Mouse (Mus musculus) c-Kit-positive CD71-positive TER-119-negative erythroid progenitor cells, embryonic 14.5 days (primary cell): Measurements from ENCODE around the gene Tns4.
A peak's percentile ranks its signal among the peaks of the same experiment; 100 is the strongest.

Experiments used
- DNase-seq: peaks from one replicate; pipeline ENCODE4 v3.0.0-alpha.2; 2013; ENCODE audit warnings: low read depth

Gene Tns4

GRCm38 (mm10) chr11:99093740-99094139 is 4.6 kb upstream of the Tns4 start:
- no peak for DNase-seq

DNA sequence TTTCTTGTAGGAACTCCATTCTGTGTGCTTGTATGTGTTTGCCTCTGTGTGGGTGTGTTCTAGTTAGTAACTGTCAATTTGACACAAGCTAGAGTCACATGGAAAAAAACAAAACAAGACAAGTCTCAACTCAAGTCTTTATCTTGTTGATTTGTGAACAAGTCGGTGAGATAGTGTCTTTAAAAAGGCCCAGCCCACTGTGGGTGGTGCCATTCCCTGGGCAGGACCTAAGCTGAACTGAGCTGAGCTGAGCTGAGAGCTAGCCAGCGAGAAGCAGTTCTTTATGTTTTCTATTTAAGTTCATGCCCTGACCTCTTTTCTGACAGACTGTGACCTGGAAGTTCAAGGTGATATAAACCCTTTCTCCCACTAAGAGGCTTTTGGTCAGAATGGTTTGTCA is 2.6 kb upstream of the Tns4 start:
- DNase-seq = no peak

DNA sequence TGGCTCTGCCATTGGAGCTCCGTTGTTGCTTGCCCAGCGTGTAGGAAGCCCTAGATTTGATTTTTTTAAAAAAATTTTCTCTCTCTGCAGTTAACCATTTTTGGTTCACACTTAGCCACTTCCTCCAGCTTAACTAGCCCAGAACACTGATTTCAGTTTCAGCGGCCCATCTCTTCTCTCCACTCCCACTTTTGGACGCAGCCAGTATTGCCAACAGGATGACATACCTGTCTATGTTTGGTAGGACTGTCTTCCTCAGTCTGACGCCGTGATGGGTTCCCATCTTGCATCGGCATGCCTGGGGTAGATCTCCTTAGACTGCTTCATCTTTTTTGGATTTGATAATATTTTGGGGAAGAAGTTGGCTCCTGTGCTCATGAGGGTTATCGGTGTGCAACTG is 1.3 kb upstream of the Tns4 start:
- no peak for DNase-seq

- no peak for DNase-seq
These were observed 620 bp downstream of the Tns4 start for GRCm38 (mm10) chr11:99088486-99088885.

- DNase-seq = no peak
These were observed 4.7 kb downstream of the Tns4 start for GRCm38 (mm10) chr11:99084366-99084765.

- no peak for DNase-seq
These were observed 5.6 kb downstream of the Tns4 start for GRCm38 (mm10) chr11:99083516-99083915.

GRCm38 (mm10) chr11:99082098-99082497 is 7.0 kb downstream of the Tns4 start:
- DNase-seq = no peak

DNA sequence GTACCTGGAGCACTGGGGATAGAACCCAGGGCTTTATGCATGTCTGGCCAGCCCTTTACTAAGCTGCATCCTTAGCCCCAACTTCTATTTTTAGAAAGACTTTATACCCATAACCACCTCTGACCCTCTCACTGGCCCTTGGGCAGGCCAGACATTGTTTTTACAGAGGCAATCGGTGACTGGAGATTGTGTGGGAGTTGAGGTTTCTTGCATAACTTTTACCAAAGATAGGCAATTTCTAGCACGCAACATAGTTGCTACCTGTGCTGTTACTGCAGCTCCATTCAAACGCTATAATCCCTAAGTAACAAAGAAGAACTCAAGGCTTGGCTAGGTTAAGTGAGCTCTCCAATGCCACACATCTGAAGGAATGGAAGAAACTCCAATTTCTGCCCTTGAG is 7.5 kb downstream of the Tns4 start:
- no peak for DNase-seq

GRCm38 (mm10) chr11:99080902-99081543 is 8.1 kb downstream of the Tns4 start:
- DNase-seq = no peak

- no peak for DNase-seq
These were observed 11.2 kb downstream of the Tns4 start for GRCm38 (mm10) chr11:99077869-99078268.

- DNase-seq = no peak
These were observed 12.3 kb downstream of the Tns4 start for GRCm38 (mm10) chr11:99076744-99077319.

DNA sequence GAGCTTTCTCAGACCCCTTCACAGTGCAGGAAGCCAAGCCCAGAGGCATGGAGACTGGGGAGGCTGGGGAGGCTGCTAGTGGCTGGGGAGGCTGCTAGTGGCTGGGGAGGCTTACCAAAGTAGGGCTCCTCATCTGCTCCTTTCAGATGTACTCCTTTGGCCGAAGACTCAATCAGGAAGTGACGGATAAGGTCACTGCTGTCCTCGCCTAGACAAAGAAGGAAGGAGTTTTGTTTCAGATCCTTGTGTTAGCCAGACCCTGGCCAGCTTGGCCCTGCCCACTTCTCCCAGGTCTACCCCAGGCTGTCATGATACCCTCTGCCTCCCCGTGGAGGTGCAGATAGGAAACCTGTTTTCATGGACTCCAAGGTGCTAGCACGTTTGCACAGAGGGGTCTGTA is 15.3 kb downstream of the Tns4 start:
- no peak for DNase-seq

DNA sequence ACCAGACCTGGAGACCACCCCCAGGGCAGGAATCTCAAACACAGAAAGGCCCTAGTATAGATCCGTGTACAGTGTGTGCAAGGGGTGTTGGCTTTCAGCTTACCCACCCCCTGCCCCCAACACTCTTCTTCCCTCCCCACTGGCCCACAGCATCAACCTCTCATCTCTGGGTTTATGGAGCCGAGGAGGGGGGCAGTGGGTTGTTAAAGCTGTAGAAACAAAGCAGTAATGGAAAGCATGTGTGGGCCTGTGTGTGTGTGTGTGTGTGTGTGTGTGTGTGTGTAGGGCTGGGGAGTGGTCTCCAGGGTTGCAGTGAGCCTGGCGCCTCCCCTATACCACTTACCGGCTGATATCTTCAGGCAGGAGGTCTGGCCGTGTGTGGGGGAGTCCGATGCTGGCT is 17.2 kb downstream of the Tns4 start:
- no peak for DNase-seq

- no peak for DNase-seq
These were observed 20.7 kb downstream of the Tns4 start for GRCm38 (mm10) chr11:99068455-99068854.

DNA sequence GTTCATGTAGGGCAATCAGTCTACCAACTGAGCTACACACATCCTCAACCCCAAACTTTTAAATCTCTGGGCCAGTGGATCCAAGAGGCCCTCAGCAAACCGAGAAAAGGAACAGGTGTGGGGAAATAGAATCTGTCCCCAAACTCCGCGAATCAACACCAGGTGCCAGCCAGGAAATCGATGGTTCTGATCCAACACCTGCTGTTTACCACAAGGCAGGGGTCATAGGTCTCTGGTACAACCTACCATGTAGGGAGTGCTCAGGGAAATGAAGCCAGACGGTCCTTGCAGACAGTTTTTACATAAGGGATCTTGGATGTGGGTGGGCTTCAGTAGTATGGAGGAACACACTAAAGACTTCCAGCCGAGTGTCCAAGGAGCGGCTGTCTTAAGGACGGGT is 21.5 kb downstream of the Tns4 start:
- no peak for DNase-seq

DNA sequence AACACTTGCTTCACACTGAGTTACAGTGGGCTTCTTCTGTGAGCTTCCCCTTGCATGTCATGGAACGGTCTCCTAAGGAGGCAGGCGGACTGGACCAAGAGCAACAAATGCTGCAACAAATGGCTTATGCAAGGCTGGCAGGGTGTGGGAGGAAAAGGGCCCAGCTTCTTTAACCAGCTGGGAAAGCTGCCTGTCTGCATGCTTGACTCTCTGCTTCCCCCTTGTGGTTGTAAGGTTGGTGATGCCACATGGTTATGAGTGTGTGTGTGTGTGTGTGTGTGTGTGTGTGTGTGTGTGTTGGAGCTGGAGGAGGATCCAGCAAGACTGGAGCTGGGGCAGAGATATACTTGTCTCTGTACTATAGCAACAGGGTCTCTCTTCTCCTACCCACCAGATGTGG is 23.1 kb downstream of the Tns4 start:
- DNase-seq = peak; percentile 45

DNA sequence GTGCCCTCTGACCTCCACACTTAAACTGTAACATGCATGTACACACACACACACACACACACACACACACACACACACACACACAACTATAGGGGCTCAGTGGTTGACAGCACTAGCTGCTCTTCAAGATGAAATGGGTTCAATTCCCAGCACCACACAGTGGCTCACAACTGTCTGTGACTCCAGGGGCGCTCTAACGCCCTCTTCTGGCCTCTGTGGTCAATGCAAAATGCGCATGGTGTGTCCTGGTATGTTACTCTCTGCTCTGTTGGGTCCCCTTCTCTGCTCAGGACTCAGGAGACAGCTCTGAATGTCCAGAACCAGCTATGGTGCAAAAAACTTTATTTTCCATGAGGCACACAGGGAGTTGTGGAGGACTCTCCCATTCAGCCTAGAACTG is 23.8 kb downstream of the Tns4 start:
- no peak for DNase-seq

DNA sequence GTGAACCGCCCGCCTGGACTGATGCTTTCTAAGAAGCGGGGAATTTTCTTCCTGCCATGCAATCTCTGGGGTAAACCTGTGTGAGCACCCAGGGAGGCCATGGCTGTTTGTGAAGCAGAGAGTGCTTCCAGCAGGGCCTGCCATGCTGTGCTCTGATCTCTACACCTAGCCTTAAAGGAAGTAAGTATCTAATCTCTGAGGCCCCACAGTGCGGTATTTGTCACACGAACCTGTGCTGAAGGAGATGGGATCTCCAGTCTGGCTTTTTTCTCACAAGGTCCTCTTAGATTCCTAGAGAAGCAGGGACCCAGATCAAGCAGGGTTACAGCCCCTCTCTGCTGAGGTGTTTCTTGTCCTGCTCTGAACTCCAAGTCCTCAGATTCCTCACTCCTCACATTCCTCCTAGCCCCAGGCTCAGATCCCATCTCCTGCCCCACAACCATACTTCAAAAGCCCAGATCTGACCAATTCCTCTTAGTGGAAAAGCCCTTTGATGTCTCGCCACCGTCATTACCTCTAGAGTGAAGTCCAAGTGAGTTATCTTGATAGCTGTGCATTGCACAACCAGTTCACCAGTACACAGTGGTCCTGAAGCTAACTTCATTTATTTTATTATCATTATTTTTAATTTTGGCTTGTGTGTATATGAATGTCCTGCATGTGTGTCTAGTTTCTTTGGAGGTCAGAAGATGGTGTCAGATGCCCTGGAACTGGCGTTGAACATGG is 25.5 kb downstream of the Tns4 start:
- DNase-seq = no peak

DNA sequence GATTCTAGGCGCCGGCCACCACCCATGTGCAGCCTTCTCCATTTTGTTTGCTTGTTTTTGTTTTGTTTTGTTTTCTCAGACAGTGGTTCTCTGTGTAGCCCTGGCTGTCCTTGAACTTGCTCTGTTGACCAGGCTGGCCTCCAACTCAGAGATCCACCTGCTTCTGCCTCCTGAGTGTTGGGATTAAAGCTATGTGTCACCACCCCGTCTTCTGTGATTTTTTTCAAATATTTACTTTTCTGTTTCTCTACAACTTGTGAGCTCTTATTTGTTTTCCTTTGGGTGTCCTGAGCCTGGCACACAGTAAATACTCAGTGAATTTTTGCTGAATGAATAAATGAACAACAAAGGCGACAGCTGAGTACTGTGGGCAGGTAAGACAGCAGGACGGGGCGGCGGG is 26.4 kb downstream of the Tns4 start:
- DNase-seq = no peak

DNA sequence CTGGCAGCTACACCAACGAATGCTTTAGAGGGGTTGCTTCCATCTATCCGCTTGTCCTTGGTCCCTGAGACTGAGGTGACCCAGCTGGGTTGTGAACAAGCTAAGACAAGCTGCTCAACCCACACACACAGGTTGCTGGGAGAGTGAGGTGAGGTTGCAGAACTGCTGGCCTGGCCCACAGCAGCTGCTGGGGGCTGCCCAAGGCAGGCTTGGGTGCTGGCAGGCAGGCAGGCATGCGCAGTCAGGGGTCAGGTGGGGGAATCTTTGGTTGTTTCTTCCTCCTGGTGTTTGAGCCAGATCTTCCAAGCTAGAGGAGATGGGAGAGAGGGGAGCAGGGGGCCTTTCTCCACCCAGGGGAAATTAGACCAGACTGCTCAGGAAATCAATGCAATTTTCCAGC is 28.7 kb downstream of the Tns4 start:
- no peak for DNase-seq

DNA sequence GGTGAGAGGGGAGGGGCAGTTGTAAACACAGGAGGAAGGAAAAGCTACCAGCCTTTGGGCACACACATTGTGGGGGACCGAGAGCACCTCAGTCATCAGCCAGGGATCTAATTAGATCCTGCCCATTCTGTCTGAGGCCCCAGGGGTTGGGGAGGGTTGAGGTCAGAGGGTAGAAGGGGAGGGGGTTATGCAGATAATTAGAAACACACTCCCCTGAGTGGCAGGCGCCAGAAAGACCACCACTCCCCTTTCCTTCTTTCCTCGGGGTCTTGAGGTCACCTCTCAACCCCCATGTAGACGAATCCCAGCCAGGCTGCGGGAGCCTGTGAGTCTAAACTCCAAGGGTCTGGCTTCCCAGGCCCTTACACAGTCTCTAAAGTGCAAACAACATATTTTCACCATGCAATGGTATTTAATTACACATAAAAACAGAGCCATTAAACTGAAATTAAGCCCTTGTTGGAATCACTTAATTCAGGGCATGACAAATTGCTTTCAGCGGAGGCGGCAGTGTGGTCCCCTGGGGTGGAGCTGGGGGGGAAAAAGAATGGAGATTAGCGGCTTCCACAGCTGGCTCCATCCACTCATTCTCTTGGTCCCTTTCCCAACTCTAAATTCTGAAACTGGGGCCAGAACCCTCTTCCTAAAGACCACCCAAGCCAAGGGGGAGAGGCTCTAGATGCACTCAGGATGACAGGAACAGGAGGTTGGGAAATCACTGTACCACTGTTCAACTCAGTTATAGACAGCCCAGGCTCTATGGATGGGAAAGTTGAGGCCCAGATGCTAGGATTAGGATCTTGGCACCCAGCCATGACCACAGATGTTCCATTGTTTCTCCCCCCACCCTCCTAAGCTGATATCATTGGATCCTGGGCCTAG is 33.3 kb downstream of the Tns4 start:
- DNase-seq = no peak

DNA sequence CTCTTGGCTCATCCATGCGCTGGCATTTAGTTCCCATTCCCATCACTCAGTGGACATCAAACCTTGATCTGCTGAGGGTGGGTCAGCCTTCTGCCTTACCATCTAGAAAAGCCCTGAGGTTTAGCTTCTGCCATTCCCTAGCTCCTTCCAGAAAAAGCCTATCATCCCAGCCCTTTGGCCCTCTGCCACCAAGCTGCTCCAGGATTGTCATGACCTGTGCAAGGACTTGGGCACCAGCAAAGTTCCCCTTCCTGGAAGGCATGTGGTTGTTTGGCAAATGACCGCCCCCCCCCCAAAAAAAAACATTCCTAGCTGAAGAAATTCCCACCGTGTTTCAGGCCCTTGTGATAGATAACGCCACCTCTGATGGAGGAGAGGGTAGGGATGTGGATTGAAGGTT is 34.0 kb downstream of the Tns4 start:
- DNase-seq = no peak

- DNase-seq = no peak
These were observed 41.5 kb downstream of the Tns4 start for GRCm38 (mm10) chr11:99047643-99048042.
